Mouse (Mus musculus): ENCODE data around the gene Krt7. TPM values are rescaled to one million over a fixed set of nuclear protein-coding genes. Genes with fewer than 3 reads are reported as not detected.
A peak's percentile ranks its signal among the peaks of the same experiment; 100 is the strongest.

The Krt7 gene
- polyA plus RNA-seq, 1 experiment from 2014 or later: 229 TPM

- no peak overlapping the region for H3K27ac ChIP-seq
- 0 out of 2 replicates have a peak, but pooled peaks have one; percentile 52 for ATAC-seq (replicated peaks; ENCODE audit: low FRiP score, low read depth)
- H3K4me1 ChIP-seq (replicated peaks; ENCODE audit: insufficient read depth, low read length): no peaks in the 10 kb centered on the region
- H3K36me3 ChIP-seq (ENCODE audit: insufficient read depth, low read length): no peaks in the 10 kb centered on the region
- DNase-seq (ENCODE audit: low spot score): no peak
- no peaks in the 10 kb centered on the region for H3K9me3 ChIP-seq (replicated peaks; ENCODE audit: low read length)
- no peak for TF ChIP-seq CTCF (IDR thresholded peaks at IDR 0.05; ENCODE audit: low read depth)
- no peak overlapping the region for H3K4me2 ChIP-seq (ENCODE audit: low read length)
- no peak overlapping the region for H3K4me3 ChIP-seq (replicated peaks; ENCODE audit: low read depth, low read length)
- H3K9ac ChIP-seq (ENCODE audit: low read depth, low read length): no peak overlapping the region
- WGBS: 54% methylated on average over 3 of the region's 3 CpGs
- H3K27me3 ChIP-seq (ENCODE audit: insufficient read depth, low read length): no peaks in the 10 kb centered on the region
These were observed 13.9 kb upstream of the Krt7 start for GRCm38 (mm10) chr15:101396921-101397320.

GRCm38 (mm10) chr15:101397683-101398082 lies 13.2 kb upstream of the Krt7 start:
- TF ChIP-seq CTCF (IDR thresholded peaks at IDR 0.05; ENCODE audit: low read depth): no peak
- H3K4me1 ChIP-seq (replicated peaks; ENCODE audit: insufficient read depth, low read length): no peaks in the 10 kb centered on the region
- no peak overlapping the region for H3K4me3 ChIP-seq (replicated peaks; ENCODE audit: low read depth, low read length)
- no peaks in the 10 kb centered on the region for H3K36me3 ChIP-seq (ENCODE audit: insufficient read depth, low read length)
- H3K4me2 ChIP-seq (ENCODE audit: low read length): no peak overlapping the region
- no peak for DNase-seq (ENCODE audit: low spot score)
- no peak for ATAC-seq (replicated peaks; ENCODE audit: low FRiP score, low read depth)
- no peak overlapping the region for H3K9ac ChIP-seq (ENCODE audit: low read depth, low read length)
- H3K27ac ChIP-seq: no peak overlapping the region
- WGBS: 69% methylated on average over 2 of the region's 2 CpGs
- no peaks in the 10 kb centered on the region for H3K9me3 ChIP-seq (replicated peaks; ENCODE audit: low read length)
- no peaks in the 10 kb centered on the region for H3K27me3 ChIP-seq (ENCODE audit: insufficient read depth, low read length)

GRCm38 (mm10) chr15:101398269-101398668 lies 12.6 kb upstream of the Krt7 start:
- no peaks in the 10 kb centered on the region for H3K27me3 ChIP-seq (ENCODE audit: insufficient read depth, low read length)
- no peak overlapping the region for H3K9ac ChIP-seq (ENCODE audit: low read depth, low read length)
- H3K4me1 ChIP-seq (replicated peaks; ENCODE audit: insufficient read depth, low read length): no peaks in the 10 kb centered on the region
- no peak overlapping the region for H3K4me3 ChIP-seq (replicated peaks; ENCODE audit: low read depth, low read length)
- no peak for TF ChIP-seq CTCF (IDR thresholded peaks at IDR 0.05; ENCODE audit: low read depth)
- no peak for DNase-seq (ENCODE audit: low spot score)
- no peak overlapping the region for H3K4me2 ChIP-seq (ENCODE audit: low read length)
- 82% methylated on average over 8 of the region's 8 CpGs for WGBS
- H3K27ac ChIP-seq: no peak overlapping the region
- H3K9me3 ChIP-seq (replicated peaks; ENCODE audit: low read length): no peaks in the 10 kb centered on the region
- no peaks in the 10 kb centered on the region for H3K36me3 ChIP-seq (ENCODE audit: insufficient read depth, low read length)
- ATAC-seq (replicated peaks; ENCODE audit: low FRiP score, low read depth): no peak

GRCm38 (mm10) chr15:101412188-101412587 lies 1.3 kb downstream of the Krt7 start:
- H3K36me3 ChIP-seq (ENCODE audit: insufficient read depth, low read length): no peaks in the 10 kb centered on the region
- H3K27me3 ChIP-seq (ENCODE audit: insufficient read depth, low read length): no peaks in the 10 kb centered on the region
- WGBS: 11% methylated on average over 29 of the region's 31 CpGs
- peak overlapping the region; percentile 52 for H3K9ac ChIP-seq (ENCODE audit: low read depth, low read length)
- peak; percentile 80 for ATAC-seq (replicated peaks; ENCODE audit: low FRiP score, low read depth)
- peak overlapping the region; percentile 40 for H3K4me2 ChIP-seq (ENCODE audit: low read length)
- TF ChIP-seq CTCF (IDR thresholded peaks at IDR 0.05; ENCODE audit: low read depth): no peak
- H3K27ac ChIP-seq: peak overlapping the region; percentile 81
- no peaks in the 10 kb centered on the region for H3K4me1 ChIP-seq (replicated peaks; ENCODE audit: insufficient read depth, low read length)
- no peaks in the 10 kb centered on the region for H3K9me3 ChIP-seq (replicated peaks; ENCODE audit: low read length)
- H3K4me3 ChIP-seq (replicated peaks; ENCODE audit: low read depth, low read length): peak overlapping the region; percentile 21
- DNase-seq (ENCODE audit: low spot score): peak; percentile 34

- 0 out of 2 replicates have a peak overlapping the region, but pooled peaks have one; percentile 52 for H3K9ac ChIP-seq (ENCODE audit: low read depth, low read length)
- peak; percentile 54 for TF ChIP-seq CTCF (IDR thresholded peaks at IDR 0.05; ENCODE audit: low read depth)
- no peaks in the 10 kb centered on the region for H3K27me3 ChIP-seq (ENCODE audit: insufficient read depth, low read length)
- H3K4me2 ChIP-seq (ENCODE audit: low read length): peak overlapping the region; percentile 40
- ATAC-seq (replicated peaks; ENCODE audit: low FRiP score, low read depth) (no peak), DNase-seq (ENCODE audit: low spot score) (peak; percentile 60)
- no peaks in the 10 kb centered on the region for H3K36me3 ChIP-seq (ENCODE audit: insufficient read depth, low read length)
- H3K9me3 ChIP-seq (replicated peaks; ENCODE audit: low read length): no peaks in the 10 kb centered on the region
- WGBS: 42% methylated on average over 7 of the region's 7 CpGs
- no peak overlapping the region for H3K4me3 ChIP-seq (replicated peaks; ENCODE audit: low read depth, low read length)
- H3K4me1 ChIP-seq (replicated peaks; ENCODE audit: insufficient read depth, low read length): no peaks in the 10 kb centered on the region
- H3K27ac ChIP-seq: peak overlapping the region; percentile 34; the same call in 1 of the 2 replicates
These were observed 3.2 kb downstream of the Krt7 start for GRCm38 (mm10) chr15:101413916-101414635.

- WGBS: 61% methylated on average over 11 of the region's 11 CpGs
- Histone ChIP-seq H3K4me1 (replicated peaks; ENCODE audit: insufficient read depth, low read length) (no peaks in the 10 kb centered on the region), H3K4me3 (replicated peaks; ENCODE audit: low read depth, low read length) (no peak overlapping the region), H3K27me3 (ENCODE audit: insufficient read depth, low read length) (no peaks in the 10 kb centered on the region), H3K36me3 (ENCODE audit: insufficient read depth, low read length) (no peaks in the 10 kb centered on the region), H3K9me3 (replicated peaks; ENCODE audit: low read length) (no peaks in the 10 kb centered on the region), H3K27ac (no peak overlapping the region), H3K9ac (ENCODE audit: low read depth, low read length) (no peak overlapping the region), H3K4me2 (ENCODE audit: low read length) (no peak overlapping the region; the same call in 1 of the 2 replicates)
- DNase-seq (ENCODE audit: low spot score): no peak
- TF ChIP-seq CTCF (IDR thresholded peaks at IDR 0.05; ENCODE audit: low read depth): no peak
- ATAC-seq (replicated peaks; ENCODE audit: low FRiP score, low read depth): no peak
These were observed 4.1 kb downstream of the Krt7 start for GRCm38 (mm10) chr15:101414807-101415565.

All from kidney, postnatal 0 days (tissue).